Mouse (Mus musculus): ENCODE results near the gene Btbd9. TPM values are rescaled to one million over a fixed set of nuclear protein-coding genes. Genes with fewer than 3 reads are reported as not detected.
A peak's percentile ranks its signal among the peaks of the same experiment; 100 is the strongest.

Gene Btbd9
- polyA plus RNA-seq, 1 experiment from 2014 or later = 135 TPM

DNA sequence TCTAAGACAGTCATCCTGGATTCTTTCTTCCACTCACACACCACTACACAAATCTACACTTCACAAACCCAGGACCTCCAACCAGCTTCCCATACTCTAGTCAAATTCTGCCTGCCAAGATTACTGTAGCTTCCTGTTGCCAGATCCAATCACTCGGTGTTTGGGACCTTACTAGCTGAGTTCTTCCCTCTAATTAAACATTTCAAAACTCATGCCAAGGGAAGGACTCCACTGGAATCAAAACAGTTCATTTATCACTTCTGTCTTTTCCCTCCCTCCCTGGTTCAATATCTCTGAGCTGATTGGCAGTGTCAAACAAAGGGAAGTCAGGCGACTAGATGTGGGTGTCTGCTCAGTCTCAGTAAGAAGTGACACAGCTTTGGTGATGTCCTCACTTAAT lies 101.7 kb downstream of the Btbd9 start:
- Histone ChIP-seq H3K4me2 (ENCODE audit: low read length) (no peak overlapping the region), H3K27ac (ENCODE audit: low read depth, low read length) (no peak overlapping the region), H3K9ac (ENCODE audit: low read depth, low read length) (no peak overlapping the region), H3K27me3 (replicated peaks; ENCODE audit: control insufficient read depth, insufficient read depth, low read length) (no peaks in the 10 kb centered on the region), H3K36me3 (ENCODE audit: control insufficient read depth, insufficient read depth, low read length) (no peaks in the 10 kb centered on the region), H3K4me1 (ENCODE audit: control insufficient read depth, insufficient read depth, low read depth, low read length) (peaks cover 8% of the 10 kb centered on the region), H3K4me3 (ENCODE audit: low read length) (no peak overlapping the region), H3K9me3 (ENCODE audit: control insufficient read depth, low read length) (no peaks in the 10 kb centered on the region)
- no peak for ATAC-seq
- 52% methylated on average over 2 of the region's 2 CpGs for WGBS

GRCm38 (mm10) chr17:30472776-30473175 lies 103.5 kb downstream of the Btbd9 start:
- Histone ChIP-seq H3K4me3 (ENCODE audit: low read length) (no peak overlapping the region), H3K4me1 (ENCODE audit: control insufficient read depth, insufficient read depth, low read depth, low read length) (peaks cover 17% of the 10 kb centered on the region), H3K36me3 (ENCODE audit: control insufficient read depth, insufficient read depth, low read length) (no peaks in the 10 kb centered on the region), H3K9ac (ENCODE audit: low read depth, low read length) (no peak overlapping the region), H3K9me3 (ENCODE audit: control insufficient read depth, low read length) (no peaks in the 10 kb centered on the region), H3K4me2 (ENCODE audit: low read length) (no peak overlapping the region), H3K27ac (ENCODE audit: low read depth, low read length) (no peak overlapping the region), H3K27me3 (replicated peaks; ENCODE audit: control insufficient read depth, insufficient read depth, low read length) (no peaks in the 10 kb centered on the region)
- WGBS = 92% methylated on average over 10 of the region's 10 CpGs
- ATAC-seq = no peak

- no peak overlapping the region for H3K9ac ChIP-seq (ENCODE audit: low read depth, low read length)
- no peaks in the 10 kb centered on the region for H3K27me3 ChIP-seq (replicated peaks; ENCODE audit: control insufficient read depth, insufficient read depth, low read length)
- ATAC-seq = no peak
- no peak overlapping the region for H3K4me3 ChIP-seq (ENCODE audit: low read length)
- 72% methylated on average over 7 of the region's 7 CpGs for WGBS
- H3K4me2 ChIP-seq (ENCODE audit: low read length) = no peak overlapping the region
- no peaks in the 10 kb centered on the region for H3K9me3 ChIP-seq (ENCODE audit: control insufficient read depth, low read length)
- no peak overlapping the region for H3K27ac ChIP-seq (ENCODE audit: low read depth, low read length)
- no peaks in the 10 kb centered on the region for H3K36me3 ChIP-seq (ENCODE audit: control insufficient read depth, insufficient read depth, low read length)
- peaks cover 22% of the 10 kb centered on the region for H3K4me1 ChIP-seq (ENCODE audit: control insufficient read depth, insufficient read depth, low read depth, low read length)
Observed at GRCm38 (mm10) chr17:30471512-30471911, 104.8 kb downstream of the Btbd9 start.

- WGBS = 52% methylated on average over 8 of the region's 8 CpGs
- no peak overlapping the region for H3K27ac ChIP-seq (ENCODE audit: low read depth, low read length)
Observed at GRCm38 (mm10) chr17:30470790-30471189, 105.5 kb downstream of the Btbd9 start.

DNA sequence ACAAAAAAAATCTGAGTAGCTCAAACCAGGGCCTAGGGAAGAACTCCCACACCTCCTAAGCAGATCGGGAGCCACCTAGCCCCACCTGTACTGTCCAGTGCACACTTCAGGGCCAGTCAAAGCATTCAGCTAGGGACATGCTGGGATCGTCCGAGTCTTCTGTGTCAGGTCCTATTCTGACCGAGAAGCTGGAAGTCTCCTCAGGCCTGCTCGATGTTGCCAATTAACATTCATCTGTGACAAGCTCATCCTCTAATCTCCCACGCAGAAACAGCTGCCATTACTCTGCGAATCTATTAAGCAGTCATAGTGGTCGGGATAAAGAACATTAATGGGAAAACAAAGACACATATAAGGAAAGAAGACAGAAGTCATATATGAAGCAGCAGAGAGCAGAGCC lies 106.0 kb downstream of the Btbd9 start:
- Histone ChIP-seq H3K4me3 (ENCODE audit: low read length) (no peak overlapping the region), H3K9ac (ENCODE audit: low read depth, low read length) (no peak overlapping the region), H3K27me3 (replicated peaks; ENCODE audit: control insufficient read depth, insufficient read depth, low read length) (no peaks in the 10 kb centered on the region), H3K27ac (ENCODE audit: low read depth, low read length) (no peak overlapping the region), H3K4me2 (ENCODE audit: low read length) (no peak overlapping the region), H3K36me3 (ENCODE audit: control insufficient read depth, insufficient read depth, low read length) (no peaks in the 10 kb centered on the region), H3K9me3 (ENCODE audit: control insufficient read depth, low read length) (no peaks in the 10 kb centered on the region), H3K4me1 (ENCODE audit: control insufficient read depth, insufficient read depth, low read depth, low read length) (peaks cover 22% of the 10 kb centered on the region)
- 35% methylated on average over 8 of the region's 8 CpGs for WGBS
- no peak for ATAC-seq

More at GRCm38 (mm10) chr17:30470790-30471189, 105.5 kb downstream of the Btbd9 start:
- H3K4me3 ChIP-seq (ENCODE audit: low read length) = no peak overlapping the region
- no peaks in the 10 kb centered on the region for H3K9me3 ChIP-seq (ENCODE audit: control insufficient read depth, low read length)
- no peaks in the 10 kb centered on the region for H3K27me3 ChIP-seq (replicated peaks; ENCODE audit: control insufficient read depth, insufficient read depth, low read length)
- H3K4me1 ChIP-seq (ENCODE audit: control insufficient read depth, insufficient read depth, low read depth, low read length) = peaks cover 22% of the 10 kb centered on the region
- H3K9ac ChIP-seq (ENCODE audit: low read depth, low read length) = no peak overlapping the region
- ATAC-seq = no peak
- H3K36me3 ChIP-seq (ENCODE audit: control insufficient read depth, insufficient read depth, low read length) = no peaks in the 10 kb centered on the region
- H3K4me2 ChIP-seq (ENCODE audit: low read length) = no peak overlapping the region

GRCm38 (mm10) chr17:30469511-30470076 lies 106.7 kb downstream of the Btbd9 start:
- H3K4me2 ChIP-seq (ENCODE audit: low read length) = no peak overlapping the region
- no peaks in the 10 kb centered on the region for H3K36me3 ChIP-seq (ENCODE audit: control insufficient read depth, insufficient read depth, low read length)
- no peak overlapping the region for H3K4me3 ChIP-seq (ENCODE audit: low read length)
- H3K27me3 ChIP-seq (replicated peaks; ENCODE audit: control insufficient read depth, insufficient read depth, low read length) = no peaks in the 10 kb centered on the region
- H3K27ac ChIP-seq (ENCODE audit: low read depth, low read length) = no peak overlapping the region
- H3K4me1 ChIP-seq (ENCODE audit: control insufficient read depth, insufficient read depth, low read depth, low read length) = peaks cover 22% of the 10 kb centered on the region
- no peak for ATAC-seq
- no peak overlapping the region for H3K9ac ChIP-seq (ENCODE audit: low read depth, low read length)
- WGBS = 74% methylated on average over 10 of the region's 10 CpGs
- no peaks in the 10 kb centered on the region for H3K9me3 ChIP-seq (ENCODE audit: control insufficient read depth, low read length)

GRCm38 (mm10) chr17:30468368-30468767 lies 107.9 kb downstream of the Btbd9 start:
- ATAC-seq = no peak
- Histone ChIP-seq H3K9me3 (ENCODE audit: control insufficient read depth, low read length) (no peaks in the 10 kb centered on the region), H3K36me3 (ENCODE audit: control insufficient read depth, insufficient read depth, low read length) (no peaks in the 10 kb centered on the region), H3K4me2 (ENCODE audit: low read length) (no peak overlapping the region; the same call in 1 of the 2 replicates), H3K27ac (ENCODE audit: low read depth, low read length) (no peak overlapping the region), H3K27me3 (replicated peaks; ENCODE audit: control insufficient read depth, insufficient read depth, low read length) (no peaks in the 10 kb centered on the region), H3K4me3 (ENCODE audit: low read length) (no peak overlapping the region), H3K9ac (ENCODE audit: low read depth, low read length) (no peak overlapping the region), H3K4me1 (ENCODE audit: control insufficient read depth, insufficient read depth, low read depth, low read length) (peaks cover 22% of the 10 kb centered on the region)
- 14% methylated on average over 4 of the region's 4 CpGs for WGBS

GRCm38 (mm10) chr17:30467566-30468213 lies 108.6 kb downstream of the Btbd9 start:
- ATAC-seq = peak; percentile 51
- no peaks in the 10 kb centered on the region for H3K9me3 ChIP-seq (ENCODE audit: control insufficient read depth, low read length)
- H3K4me2 ChIP-seq (ENCODE audit: low read length) = peak overlapping the region; percentile 27; the same call in 1 of the 2 replicates
- no peak overlapping the region for H3K9ac ChIP-seq (ENCODE audit: low read depth, low read length)
- 36% methylated on average over 14 of the region's 14 CpGs for WGBS
- peaks cover 22% of the 10 kb centered on the region for H3K4me1 ChIP-seq (ENCODE audit: control insufficient read depth, insufficient read depth, low read depth, low read length)
- no peak overlapping the region for H3K4me3 ChIP-seq (ENCODE audit: low read length)
- no peaks in the 10 kb centered on the region for H3K27me3 ChIP-seq (replicated peaks; ENCODE audit: control insufficient read depth, insufficient read depth, low read length)
- H3K27ac ChIP-seq (ENCODE audit: low read depth, low read length) = peak overlapping the region; percentile 13
- H3K36me3 ChIP-seq (ENCODE audit: control insufficient read depth, insufficient read depth, low read length) = no peaks in the 10 kb centered on the region

DNA sequence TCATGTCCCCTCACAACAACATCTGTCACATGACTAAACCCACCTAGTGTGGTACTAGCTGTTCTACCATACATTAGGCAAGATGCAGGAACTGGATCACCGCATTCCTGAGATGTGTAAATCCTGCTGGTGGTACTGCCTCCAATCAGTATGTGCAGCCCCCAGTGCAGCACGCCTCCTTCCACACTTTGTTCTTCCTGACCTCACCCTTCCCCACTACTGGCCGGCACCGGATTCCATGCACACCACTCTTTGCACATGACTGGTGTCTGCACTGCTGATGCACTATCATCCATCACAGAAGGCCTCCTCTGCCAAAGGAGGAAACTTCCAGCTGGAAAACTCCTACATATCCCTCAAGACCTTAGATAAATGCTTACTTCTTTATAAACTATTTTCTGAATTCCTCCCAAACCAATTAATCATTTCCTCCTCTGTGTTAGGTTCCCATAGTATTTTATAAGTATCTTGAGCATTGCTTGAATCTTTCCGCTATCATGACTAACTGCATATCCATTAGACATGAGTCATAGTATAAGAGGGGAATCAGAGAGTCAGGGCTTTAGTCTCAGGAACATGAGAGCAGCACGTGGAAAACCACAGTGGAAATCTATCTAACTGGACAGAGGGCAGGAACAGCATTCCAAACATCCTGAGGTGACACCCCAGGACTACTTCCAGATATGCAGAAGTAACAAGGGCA lies 111.1 kb downstream of the Btbd9 start:
- Histone ChIP-seq H3K4me3 (ENCODE audit: low read length) (no peak overlapping the region), H3K27ac (ENCODE audit: low read depth, low read length) (no peak overlapping the region), H3K27me3 (replicated peaks; ENCODE audit: control insufficient read depth, insufficient read depth, low read length) (no peaks in the 10 kb centered on the region), H3K9ac (ENCODE audit: low read depth, low read length) (no peak overlapping the region), H3K36me3 (ENCODE audit: control insufficient read depth, insufficient read depth, low read length) (no peaks in the 10 kb centered on the region), H3K4me2 (ENCODE audit: low read length) (no peak overlapping the region), H3K4me1 (ENCODE audit: control insufficient read depth, insufficient read depth, low read depth, low read length) (peaks cover 25% of the 10 kb centered on the region), H3K9me3 (ENCODE audit: control insufficient read depth, low read length) (no peaks in the 10 kb centered on the region)
- 86% methylated on average over 6 of the region's 6 CpGs for WGBS
- ATAC-seq = no peak
